Mouse (Mus musculus): ENCODE measurements around the gene Ms4a2. TPM values are rescaled to one million over a fixed set of nuclear protein-coding genes. Genes with fewer than 3 reads are reported as not detected.

The Ms4a2 gene
- not detected in 2 replicates for total RNA-seq (2014; rRNA removed)
- not detected in 2 replicates for polyA plus RNA-seq (2012; rRNA removed)

GRCm38 (mm10) chr19:11623551-11623950, at the start of gene Ms4a2:
TSS of gene Ms4a2 (minus strand) at chr19:11623719.
- TF ChIP-seq CTCF (IDR thresholded peaks at IDR 0.05; ENCODE audit: low read depth, low read length) (no peak), POLR2A (IDR thresholded peaks at IDR 0.05; ENCODE audit: extremely low read depth, insufficient read depth, low read length) (no peak)
- Histone ChIP-seq H3K27me3 (ENCODE audit: control insufficient read depth, insufficient read depth, low read length) (no peaks in the 10 kb centered on the region), H3K4me1 (ENCODE audit: control insufficient read depth, insufficient read depth, low read length) (no peaks in the 10 kb centered on the region), H3K79me2 (ENCODE audit: control insufficient read depth, insufficient read depth, low read length) (no peaks in the 10 kb centered on the region), H3K4me3 (ENCODE audit: insufficient read depth, low read depth, low read length) (no peak within 1 kb of the TSS), H3K36me3 (ENCODE audit: control insufficient read depth, insufficient read depth, low read length) (no peaks in the 10 kb centered on the region), H3K27ac (replicated peaks; ENCODE audit: insufficient read depth, low read depth, low read length) (no peak within 1 kb of the TSS), H3K9ac (ENCODE audit: low read depth, low read length) (no peak within 1 kb of the TSS)
- DNase-seq (ENCODE audit: extremely low read depth, low read depth, low spot score), result no peak
- WGBS, result 91% methylated on average over 2 of the region's 2 CpGs

GRCm38 (mm10) chr19:11661562-11661961, 38.0 kb upstream of the Ms4a2 start:
- TF ChIP-seq POLR2A (IDR thresholded peaks at IDR 0.05; ENCODE audit: extremely low read depth, insufficient read depth, low read length) (no peak), CTCF (IDR thresholded peaks at IDR 0.05; ENCODE audit: low read depth, low read length) (no peak)
- H3K9ac ChIP-seq (ENCODE audit: low read depth, low read length), result no peak overlapping the region
- no peak overlapping the region for H3K27ac ChIP-seq (replicated peaks; ENCODE audit: insufficient read depth, low read depth, low read length)
- H3K27me3 ChIP-seq (ENCODE audit: control insufficient read depth, insufficient read depth, low read length), result no peaks in the 10 kb centered on the region
- no peaks in the 10 kb centered on the region for H3K36me3 ChIP-seq (ENCODE audit: control insufficient read depth, insufficient read depth, low read length)
- no peaks in the 10 kb centered on the region for H3K4me1 ChIP-seq (ENCODE audit: control insufficient read depth, insufficient read depth, low read length)
- H3K4me3 ChIP-seq (ENCODE audit: insufficient read depth, low read depth, low read length), result no peak overlapping the region
- no peaks in the 10 kb centered on the region for H3K79me2 ChIP-seq (ENCODE audit: control insufficient read depth, insufficient read depth, low read length)
- no peak for DNase-seq (ENCODE audit: extremely low read depth, low read depth, low spot score)

GRCm38 (mm10) chr19:11660459-11660858, 36.9 kb upstream of the Ms4a2 start, which contains the start of gene Oosp2:
TSS of gene Oosp2 (minus strand) at chr19:11660559.
- TF ChIP-seq CTCF (IDR thresholded peaks at IDR 0.05; ENCODE audit: low read depth, low read length), result no peak
- TF ChIP-seq POLR2A (IDR thresholded peaks at IDR 0.05; ENCODE audit: extremely low read depth, insufficient read depth, low read length), result no peak
- Histone ChIP-seq H3K79me2 (ENCODE audit: control insufficient read depth, insufficient read depth, low read length) (no peaks in the 10 kb centered on the region), H3K4me1 (ENCODE audit: control insufficient read depth, insufficient read depth, low read length) (no peaks in the 10 kb centered on the region), H3K27ac (replicated peaks; ENCODE audit: insufficient read depth, low read depth, low read length) (no peak within 1 kb of the TSS), H3K27me3 (ENCODE audit: control insufficient read depth, insufficient read depth, low read length) (no peaks in the 10 kb centered on the region), H3K36me3 (ENCODE audit: control insufficient read depth, insufficient read depth, low read length) (no peaks in the 10 kb centered on the region), H3K9ac (ENCODE audit: low read depth, low read length) (no peak within 1 kb of the TSS), H3K4me3 (ENCODE audit: insufficient read depth, low read depth, low read length) (no peak within 1 kb of the TSS)
- 91% methylated on average over 5 of the region's 5 CpGs for WGBS
- DNase-seq (ENCODE audit: extremely low read depth, low read depth, low spot score), result no peak

GRCm38 (mm10) chr19:11659142-11659541, 35.6 kb upstream of the Ms4a2 start:
- no peak for TF ChIP-seq POLR2A (IDR thresholded peaks at IDR 0.05; ENCODE audit: extremely low read depth, insufficient read depth, low read length)
- no peak for TF ChIP-seq CTCF (IDR thresholded peaks at IDR 0.05; ENCODE audit: low read depth, low read length)
- no peak overlapping the region for H3K4me3 ChIP-seq (ENCODE audit: insufficient read depth, low read depth, low read length)
- WGBS, result 60% methylated on average over 2 of the region's 2 CpGs

GRCm38 (mm10) chr19:11649564-11649963, 26.0 kb upstream of the Ms4a2 start:
- H3K27ac ChIP-seq (replicated peaks; ENCODE audit: insufficient read depth, low read depth, low read length), result no peak overlapping the region
- H3K4me1 ChIP-seq (ENCODE audit: control insufficient read depth, insufficient read depth, low read length), result no peaks in the 10 kb centered on the region
- no peaks in the 10 kb centered on the region for H3K36me3 ChIP-seq (ENCODE audit: control insufficient read depth, insufficient read depth, low read length)
- 76% methylated on average over 4 of the region's 4 CpGs for WGBS
- H3K9ac ChIP-seq (ENCODE audit: low read depth, low read length), result no peak overlapping the region
- H3K4me3 ChIP-seq (ENCODE audit: insufficient read depth, low read depth, low read length), result no peak overlapping the region
- DNase-seq (ENCODE audit: extremely low read depth, low read depth, low spot score), result no peak
- H3K27me3 ChIP-seq (ENCODE audit: control insufficient read depth, insufficient read depth, low read length), result no peaks in the 10 kb centered on the region
- H3K79me2 ChIP-seq (ENCODE audit: control insufficient read depth, insufficient read depth, low read length), result no peaks in the 10 kb centered on the region
- TF ChIP-seq POLR2A (IDR thresholded peaks at IDR 0.05; ENCODE audit: extremely low read depth, insufficient read depth, low read length), result no peak
- TF ChIP-seq CTCF (IDR thresholded peaks at IDR 0.05; ENCODE audit: low read depth, low read length), result no peak

More at GRCm38 (mm10) chr19:11659142-11659541, 35.6 kb upstream of the Ms4a2 start:
- Histone ChIP-seq H3K27ac (replicated peaks; ENCODE audit: insufficient read depth, low read depth, low read length) (no peak overlapping the region), H3K9ac (ENCODE audit: low read depth, low read length) (no peak overlapping the region), H3K4me1 (ENCODE audit: control insufficient read depth, insufficient read depth, low read length) (no peaks in the 10 kb centered on the region), H3K36me3 (ENCODE audit: control insufficient read depth, insufficient read depth, low read length) (no peaks in the 10 kb centered on the region), H3K79me2 (ENCODE audit: control insufficient read depth, insufficient read depth, low read length) (no peaks in the 10 kb centered on the region), H3K27me3 (ENCODE audit: control insufficient read depth, insufficient read depth, low read length) (no peaks in the 10 kb centered on the region)
- DNase-seq (ENCODE audit: extremely low read depth, low read depth, low spot score), result no peak

GRCm38 (mm10) chr19:11646166-11646565, 22.6 kb upstream of the Ms4a2 start:
- H3K79me2 ChIP-seq (ENCODE audit: control insufficient read depth, insufficient read depth, low read length), result no peaks in the 10 kb centered on the region
- no peaks in the 10 kb centered on the region for H3K4me1 ChIP-seq (ENCODE audit: control insufficient read depth, insufficient read depth, low read length)
- H3K27me3 ChIP-seq (ENCODE audit: control insufficient read depth, insufficient read depth, low read length), result no peaks in the 10 kb centered on the region
- WGBS, result 71% methylated on average over 3 of the region's 3 CpGs
- no peak overlapping the region for H3K9ac ChIP-seq (ENCODE audit: low read depth, low read length)
- no peak overlapping the region for H3K4me3 ChIP-seq (ENCODE audit: insufficient read depth, low read depth, low read length)
- no peak for DNase-seq (ENCODE audit: extremely low read depth, low read depth, low spot score)
- TF ChIP-seq CTCF (IDR thresholded peaks at IDR 0.05; ENCODE audit: low read depth, low read length), result no peak
- TF ChIP-seq POLR2A (IDR thresholded peaks at IDR 0.05; ENCODE audit: extremely low read depth, insufficient read depth, low read length), result no peak
- no peaks in the 10 kb centered on the region for H3K36me3 ChIP-seq (ENCODE audit: control insufficient read depth, insufficient read depth, low read length)
- no peak overlapping the region for H3K27ac ChIP-seq (replicated peaks; ENCODE audit: insufficient read depth, low read depth, low read length)

Data from liver, adult 2 months (tissue).